In genomic region chr4:115095671-115096434, GRCm38 (mm10) we compare ENCODE assay signal across 8 mouse cellular contexts. TPM values are rescaled to one million over a fixed set of nuclear protein-coding genes. Genes with fewer than 3 reads are reported as not detected.
A peak's percentile ranks its signal among the peaks of the same experiment; 100 is the strongest.
DNase-seq lines count a peak whose midpoint lies in the region; ATAC-seq lines count a peak whose summit lies in the region.

No protein-coding gene starts in this region.

- peak overlapping the region; percentile 67 for H3K27ac ChIP-seq in stomach, embryonic 15.5 days

- intact Hi-C loops in heart, postnatal 25 days (cut with DNase I): no loop called here

- 1% methylated on average over 31 of the region's 31 CpGs for WGBS in stomach, embryonic 15.5 days

- H3K36me3 ChIP-seq in megakaryocyte, embryonic 14.5 days (replicated peaks; ENCODE audit: low read length): peaks cover 8% of the 10 kb centered on the region
- no peaks in the 10 kb centered on the region for H3K36me3 ChIP-seq in stomach, embryonic 15.5 days

- peak; percentile 95 for ATAC-seq in stomach, embryonic 15.5 days (ENCODE audit: insufficient read depth, low FRiP score, low read depth)

- no peaks in the 10 kb centered on the region for H3K27me3 ChIP-seq in megakaryocyte, embryonic 14.5 days (replicated peaks)
- H3K27me3 ChIP-seq in stomach, embryonic 15.5 days (replicated peaks): 0 out of 2 replicates have a peak, but pooled peaks cover 2% of the 10 kb centered on the region

- peaks cover 94% of the 10 kb centered on the region for H3K4me1 ChIP-seq in megakaryocyte, embryonic 14.5 days
- H3K4me1 ChIP-seq in stomach, embryonic 15.5 days: peaks cover 7% of the 10 kb centered on the region

- peak; percentile 85 for DNase-seq in spleen, adult 12 weeks (ENCODE audit: low spot score)
- DNase-seq in spleen, adult 18-20 months: no peak
- DNase-seq in embryo, embryonic 11 days: peak; percentile 63
- DNase-seq in heart, postnatal 25 days (ENCODE audit: low spot score): peak; percentile 16
- DNase-seq in kidney, postnatal 36 days: peak; percentile 70 to 84
- no peak for DNase-seq in ovary, postnatal 10 days (ENCODE audit: low spot score)

- H3K4me3 ChIP-seq in megakaryocyte, embryonic 14.5 days (replicated peaks): peak overlapping the region; percentile 90
- peak overlapping the region; percentile 40 for H3K4me3 ChIP-seq in stomach, embryonic 15.5 days (replicated peaks)

- peak overlapping the region; percentile 6; the same call in 1 of the 2 replicates for H3K9ac ChIP-seq in stomach, embryonic 15.5 days

- peak overlapping the region; percentile 83 for H3K4me2 ChIP-seq in stomach, embryonic 15.5 days

- H3K9me3 ChIP-seq in megakaryocyte, embryonic 14.5 days: no peaks in the 10 kb centered on the region
- no peaks in the 10 kb centered on the region for H3K9me3 ChIP-seq in stomach, embryonic 15.5 days

RNA-seq across cellular contexts. Expression of gene Pdzk1ip1, which starts 7.3 kb away (rescaled TPM):
- 1 to 10 TPM in 1 of 2 experiments, not detected in 1; 1.0 TPM for total RNA-seq in heart, postnatal 25 days (2021)
- polyA plus RNA-seq in megakaryocyte, embryonic 14.5 days (2012; ENCODE audit: insufficient read depth, low replicate concordance): 2.2 and 5.1 TPM in 2 replicates
- polyA plus RNA-seq in stomach, embryonic 15.5 days (2015; fragmentation: Nextera tagmentation; extraction: Ambion mirVana): 82.4 and 96.6 TPM in 2 replicates

RNA-seq across cellular contexts. Expression of gene Cyp4x1, which starts 38.2 kb away (rescaled TPM):
- total RNA-seq in heart, postnatal 25 days (2021): not detected
- polyA plus RNA-seq in megakaryocyte, embryonic 14.5 days (2012; ENCODE audit: insufficient read depth, low replicate concordance): 0.38 TPM in 1 of 2 replicates, not detected in the other
- polyA plus RNA-seq in stomach, embryonic 15.5 days (2015; fragmentation: Nextera tagmentation; extraction: Ambion mirVana): 0.41 and 0.45 TPM in 2 replicates

RNA-seq across cellular contexts. Expression of gene Tal1, which starts 39.6 kb away (rescaled TPM):
- 1 to 10 TPM; 3.7 to 4.0 TPM for total RNA-seq in heart, postnatal 25 days (2021)
- 106 and 219 TPM in 2 replicates for polyA plus RNA-seq in megakaryocyte, embryonic 14.5 days (2012; ENCODE audit: insufficient read depth, low replicate concordance)
- 1.6 and 2.9 TPM in 2 replicates for polyA plus RNA-seq in stomach, embryonic 15.5 days (2015; fragmentation: Nextera tagmentation; extraction: Ambion mirVana)

Comparison
In these comparisons a context has a peak if more than half of its experiments do, and no peak if none do; other contexts are left out.
1. DNase-seq: peak in spleen, adult 12 weeks (single experiment), embryo, embryonic 11 days (single experiment), heart, postnatal 25 days (single experiment) and kidney, postnatal 36 days (2 of 2); none in spleen, adult 18-20 months (0 of 2) and ovary, postnatal 10 days (single experiment).
2. RNA of gene Pdzk1ip1, which starts 7.3 kb away (polyA plus RNA-seq): 82.4 to 96.6 TPM in stomach, embryonic 15.5 days; 2.2 to 5.1 TPM in megakaryocyte, embryonic 14.5 days; every median in the first group is over 10 times any median in the second.
3. RNA of gene Tal1, which starts 39.6 kb away (polyA plus RNA-seq): 106 to 219 TPM in megakaryocyte, embryonic 14.5 days; 1.6 to 2.9 TPM in stomach, embryonic 15.5 days; every median in the first group is over 10 times any median in the second.